Mouse (Mus musculus) cerebellum, adult (tissue): ENCODE results near the gene Rexo1.
A peak's percentile ranks its signal among the peaks of the same experiment; 100 is the strongest.
"Not testable (repeated sequence)": the region's sequence is repeated elsewhere in the genome, so short reads cannot be mapped to it uniquely, and the experiment has no call there.

ENCODE experiments used
- ATAC-seq: cut with Nextera tagmentation; 2 replicates; pipeline ENCODE4 v1.9.2; 2017; ENCODE audit warnings: mild to moderate bottlenecking, moderate library complexity, mixed read lengths; ENCODE audit not compliant: insufficient number of reproducible peaks, low FRiP score, low TSS enrichment

The Rexo1 gene

GRCm38 (mm10) chr10:80561116-80561944 lies at the start of gene Rexo1:
Rexo1 (minus strand) TSS chr10:80561560.
- peak; percentile 62; the same call in 1 of the 2 replicates for ATAC-seq

- ATAC-seq = no peak
These were observed 49.7 kb upstream of the Rexo1 start for GRCm38 (mm10) chr10:80611024-80611423.

- peak; percentile 45; the same call in 1 of the 2 replicates for ATAC-seq
These were observed 48.9 kb upstream of the Rexo1 start for GRCm38 (mm10) chr10:80610116-80610785.

- ATAC-seq = no peak
These were observed 48.0 kb upstream of the Rexo1 start for GRCm38 (mm10) chr10:80609269-80609924.

GRCm38 (mm10) chr10:80608435-80608834 lies 47.1 kb upstream of the Rexo1 start:
- no peak for ATAC-seq

- ATAC-seq = no peak
These were observed 45.5 kb upstream of the Rexo1 start for GRCm38 (mm10) chr10:80606737-80607350.

- ATAC-seq = no peak
These were observed 44.9 kb upstream of the Rexo1 start for GRCm38 (mm10) chr10:80606306-80606705.

GRCm38 (mm10) chr10:80605721-80606120 lies 44.4 kb upstream of the Rexo1 start, which contains the start of gene Gm49322:
Gm49322 (plus strand) TSS chr10:80606021.
- ATAC-seq = not testable (repeated sequence)

GRCm38 (mm10) chr10:80604988-80605387 lies 43.6 kb upstream of the Rexo1 start:
- ATAC-seq = no peak

GRCm38 (mm10) chr10:80604001-80604509 lies 42.7 kb upstream of the Rexo1 start:
- ATAC-seq = no peak

GRCm38 (mm10) chr10:80603364-80603763 lies 42.0 kb upstream of the Rexo1 start:
- ATAC-seq = no peak

GRCm38 (mm10) chr10:80602698-80603325 lies 41.5 kb upstream of the Rexo1 start, which contains the start of the genes Scamp4 and Adat3:
Scamp4 (plus strand) TSS chr10:80602872.
Adat3 (plus strand) TSS chr10:80602880.
- ATAC-seq = peak; percentile 87

GRCm38 (mm10) chr10:80596318-80596717 lies 35.0 kb upstream of the Rexo1 start:
- ATAC-seq = no peak

GRCm38 (mm10) chr10:80589879-80590854 lies 28.8 kb upstream of the Rexo1 start, which contains the start of gene Abhd17a:
Abhd17a (minus strand) TSS chr10:80590341.
- peak; percentile 93 for ATAC-seq

- no peak for ATAC-seq
These were observed 27.9 kb upstream of the Rexo1 start for GRCm38 (mm10) chr10:80589127-80589878.

GRCm38 (mm10) chr10:80587305-80587657 lies 25.9 kb upstream of the Rexo1 start:
- no peak for ATAC-seq

- ATAC-seq = no peak
These were observed 25.3 kb upstream of the Rexo1 start for GRCm38 (mm10) chr10:80586407-80587304.
